Mouse (Mus musculus) testis, adult 2 months (tissue): ENCODE measurements at regions not wholly inside any gene's neighbourhood (a gene's known extent, or its start where the extent isn't known, plus 50 kb on each side); places are given as distances from the start of the nearest gene placed in this dataset.

Source experiments
- H3K27ac ChIP-seq: fragments of 200-500 bp; 2 replicates; pipeline ENCODE4 v1.5.1; 2012; ENCODE audit warnings: low read depth, low read length; ENCODE audit not compliant: control insufficient read depth, insufficient read depth
- H3K27me3 ChIP-seq: fragments of 200-500 bp; 2 replicates; pipeline ENCODE4 v1.6.1; 2012; ENCODE audit warnings: mild to moderate bottlenecking, low read length, moderate library complexity; ENCODE audit not compliant: control insufficient read depth, insufficient read depth
- H3K36me3 ChIP-seq: fragments of 200-500 bp; 2 replicates; pipeline ENCODE4 v1.6.1; 2012; ENCODE audit warnings: mild to moderate bottlenecking, low read length; ENCODE audit not compliant: control insufficient read depth, insufficient read depth
- H3K4me1 ChIP-seq: fragments of 200-500 bp; 2 replicates; pipeline ENCODE4 v1.6.1; 2012; ENCODE audit warnings: low read length; ENCODE audit not compliant: control insufficient read depth, insufficient read depth
- H3K4me3 ChIP-seq: fragments of 200-500 bp; 2 replicates; pipeline ENCODE4 v1.5.1; 2012; ENCODE audit warnings: low read depth, mild to moderate bottlenecking, low read length, moderate library complexity, mixed read lengths; ENCODE audit not compliant: control insufficient read depth
- CTCF ChIP-seq: fragments of 200-500 bp; IDR thresholded peaks from 2 replicates; pipeline ENCODE4 v1.5.1; 2012; ENCODE audit warnings: low read depth, mild to moderate bottlenecking, inconsistent platforms, low read length, moderate library complexity; ENCODE audit not compliant: control insufficient read depth, insufficient read depth, insufficient replicate concordance
- POLR2A ChIP-seq: fragments of 200-500 bp; IDR thresholded peaks from 2 replicates; pipeline ENCODE4 v1.6.1; 2012; ENCODE audit warnings: low read depth, mild to moderate bottlenecking, inconsistent platforms, low read length, moderate library complexity; ENCODE audit not compliant: control insufficient read depth

DNA sequence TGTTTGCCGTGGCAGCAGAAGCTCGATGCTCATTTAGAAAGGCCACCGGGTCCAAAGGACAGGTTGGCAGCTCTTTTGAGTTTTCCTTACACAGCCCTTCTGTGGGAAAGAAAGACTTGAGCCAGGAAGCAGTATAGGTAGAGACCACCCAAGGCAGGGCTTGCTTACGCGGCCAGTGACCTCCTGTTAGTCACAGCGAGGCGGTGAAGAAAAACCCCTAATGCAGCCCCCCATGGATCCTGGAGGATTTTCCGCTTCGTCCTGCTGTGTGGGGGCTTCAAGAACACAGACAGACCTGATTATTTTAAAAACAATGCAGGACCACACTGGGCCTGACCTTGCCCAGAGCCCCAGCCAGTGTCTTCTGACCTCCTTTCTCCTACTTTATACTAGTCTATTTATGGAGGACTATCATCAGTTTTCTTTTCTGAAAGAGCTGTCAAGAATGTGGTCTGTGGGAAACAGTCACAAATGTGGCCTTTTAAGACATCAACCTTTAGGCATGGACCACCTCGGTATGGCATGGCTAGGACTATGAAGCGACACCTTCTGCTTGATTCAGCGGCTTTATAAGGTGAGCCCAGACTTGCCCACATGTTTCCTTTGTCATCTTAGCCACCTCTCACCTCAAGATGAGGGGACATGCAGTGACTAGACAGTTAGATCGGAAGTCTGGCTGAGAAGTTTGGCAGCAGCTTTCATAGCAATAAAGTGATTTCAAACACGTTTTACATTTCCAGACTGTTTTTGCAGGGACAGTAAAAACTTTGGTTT, 274.3 kb downstream of the 1700129C05Rik start:
- no peak overlapping the region for H3K4me3 ChIP-seq
- no peak overlapping the region for H3K27ac ChIP-seq
- no peaks in the 10 kb centered on the region for H3K4me1 ChIP-seq
- no peaks in the 10 kb centered on the region for H3K36me3 ChIP-seq
- no peaks in the 10 kb centered on the region for H3K27me3 ChIP-seq
- TF ChIP-seq CTCF, result no peak
- no peak for TF ChIP-seq POLR2A

DNA sequence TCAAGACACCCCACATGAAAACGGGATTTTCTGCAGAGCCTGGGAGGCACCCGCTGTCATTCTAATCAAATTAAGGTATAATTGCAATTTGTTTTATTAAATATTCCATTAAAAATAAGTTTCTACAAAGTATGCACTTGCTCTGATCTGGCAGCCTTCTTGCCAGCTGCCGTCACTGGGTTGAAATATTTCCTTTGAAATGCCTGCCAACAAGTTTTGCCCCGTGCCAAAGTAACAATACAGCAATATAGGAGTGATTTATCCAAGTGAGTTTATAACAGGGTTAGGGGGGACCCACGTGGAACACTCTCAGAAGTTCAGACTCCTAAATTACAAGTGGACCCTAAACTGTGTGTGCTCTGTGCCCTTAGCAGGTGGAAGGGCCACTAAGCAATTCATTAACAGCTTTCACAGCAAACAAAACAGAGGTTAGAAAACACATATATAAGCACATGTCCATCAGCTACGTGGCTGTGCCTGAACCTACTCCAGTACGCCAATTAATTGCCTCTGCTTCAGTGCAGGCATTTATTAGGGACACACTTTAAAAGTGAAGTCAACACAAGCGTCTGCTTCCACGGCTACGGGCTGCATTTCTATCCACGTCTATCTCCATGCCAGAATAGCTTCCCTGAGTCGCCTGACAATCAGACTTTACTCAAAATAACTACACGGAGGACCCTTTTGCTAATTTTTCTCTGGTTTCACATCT, 275.1 kb downstream of the 1700129C05Rik start:
- Histone ChIP-seq H3K27me3 (no peaks in the 10 kb centered on the region), H3K36me3 (no peaks in the 10 kb centered on the region), H3K4me1 (no peaks in the 10 kb centered on the region), H3K4me3 (no peak overlapping the region), H3K27ac (no peak overlapping the region)
- TF ChIP-seq POLR2A (no peak), CTCF (no peak)

DNA sequence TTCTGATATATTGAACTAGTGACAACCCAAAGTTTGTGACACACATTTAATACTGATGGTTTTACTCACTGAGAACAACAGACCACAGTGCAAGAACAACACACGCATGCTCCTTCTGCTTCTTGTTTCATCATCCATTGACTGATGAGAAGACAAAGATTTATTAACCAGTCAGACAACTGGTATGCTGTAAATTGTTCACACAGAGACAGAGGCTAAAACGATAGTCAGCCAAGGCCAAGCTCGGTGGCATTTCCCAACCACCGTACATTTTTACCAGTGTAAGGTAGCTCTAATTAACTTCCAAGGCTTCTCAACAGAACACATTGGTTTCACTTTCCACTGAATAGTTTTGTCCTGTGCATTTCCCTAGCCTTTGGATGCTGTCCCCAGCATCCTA, 287.8 kb downstream of the 1700129C05Rik start:
- Histone ChIP-seq H3K36me3 (no peaks in the 10 kb centered on the region), H3K4me3 (no peak overlapping the region), H3K27ac (no peak overlapping the region), H3K27me3 (no peaks in the 10 kb centered on the region), H3K4me1 (no peaks in the 10 kb centered on the region)
- no peak for TF ChIP-seq CTCF
- TF ChIP-seq POLR2A, result no peak

DNA sequence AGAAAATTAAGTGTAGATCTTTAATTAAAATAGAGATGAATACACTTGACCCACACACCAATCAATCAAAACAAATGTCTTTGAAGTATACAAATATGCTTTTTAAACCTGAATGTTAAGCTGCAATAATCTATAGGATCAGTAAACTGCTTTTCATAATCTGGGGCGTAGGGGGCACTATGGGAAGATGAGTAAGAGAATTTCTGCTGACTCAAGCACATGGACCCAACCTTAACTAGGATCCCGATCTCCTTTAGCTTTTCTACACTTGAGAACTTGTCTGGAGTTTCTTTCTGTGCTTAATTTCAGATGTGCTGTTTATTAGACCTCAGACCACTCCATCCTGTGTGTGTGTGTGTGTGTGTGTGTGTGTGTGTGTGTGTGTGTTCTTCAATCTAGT, 298.1 kb downstream of the 1700129C05Rik start:
- TF ChIP-seq CTCF (no peak), POLR2A (no peak)
- H3K27ac ChIP-seq, result no peak overlapping the region
- H3K27me3 ChIP-seq, result no peaks in the 10 kb centered on the region
- H3K36me3 ChIP-seq, result no peaks in the 10 kb centered on the region
- H3K4me1 ChIP-seq, result no peaks in the 10 kb centered on the region
- no peak overlapping the region for H3K4me3 ChIP-seq

DNA sequence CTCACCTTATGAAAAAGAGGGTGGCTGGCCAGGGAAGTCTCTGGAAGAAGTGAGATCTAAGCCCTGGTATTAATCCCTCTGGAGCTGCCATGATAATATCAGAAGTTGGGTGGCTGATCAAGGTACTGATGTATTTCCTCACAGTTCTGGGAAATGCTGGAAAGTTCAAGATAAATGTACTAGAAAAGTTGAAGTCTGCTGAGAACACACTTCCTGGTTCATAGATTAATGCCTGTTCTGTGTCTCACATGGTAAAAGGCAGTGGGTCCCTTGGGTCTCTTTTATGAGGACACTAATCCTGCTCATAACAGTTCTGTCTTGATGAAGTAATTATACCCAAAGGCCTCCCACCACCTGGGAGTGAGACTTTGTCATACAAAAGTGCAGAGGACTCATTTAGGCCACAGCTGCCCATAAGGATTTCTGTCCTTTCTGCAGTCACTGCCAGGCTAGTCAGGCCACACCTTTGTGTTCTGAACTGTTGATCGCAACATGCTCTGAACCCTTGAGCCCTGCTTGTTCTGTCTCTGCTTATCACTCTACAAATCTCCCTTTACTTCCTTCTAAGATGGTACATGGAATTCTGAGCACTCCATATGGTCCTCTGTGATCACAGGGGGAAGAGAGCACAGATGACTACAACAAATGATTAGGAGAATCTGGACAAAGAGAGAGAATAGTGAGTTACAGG, 300.4 kb downstream of the 1700129C05Rik start:
- H3K4me1 ChIP-seq, result no peaks in the 10 kb centered on the region
- TF ChIP-seq POLR2A (no peak), CTCF (no peak)
- no peak overlapping the region for H3K4me3 ChIP-seq
- no peaks in the 10 kb centered on the region for H3K27me3 ChIP-seq
- H3K27ac ChIP-seq, result no peak overlapping the region
- no peaks in the 10 kb centered on the region for H3K36me3 ChIP-seq

DNA sequence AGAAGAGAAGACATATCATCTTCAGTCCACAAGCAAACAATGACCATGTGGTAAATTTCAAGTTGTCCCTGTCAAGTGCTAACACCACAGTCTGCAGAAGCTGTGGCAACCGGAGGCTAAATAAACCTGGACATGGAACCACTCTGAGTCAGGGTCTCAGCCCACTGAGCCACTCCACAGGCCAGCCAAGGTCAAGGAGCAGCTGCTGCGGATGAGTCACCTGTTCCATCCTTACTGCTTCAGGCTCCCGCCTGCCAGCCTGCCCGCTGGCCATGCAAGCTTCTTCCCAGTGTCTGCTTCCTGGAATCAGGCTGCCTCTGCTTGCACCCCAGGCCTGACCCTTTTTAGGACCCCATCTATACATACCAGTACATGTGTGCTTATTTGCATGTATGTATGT, 319.8 kb downstream of the 1700129C05Rik start:
- H3K4me3 ChIP-seq, result no peak overlapping the region
- no peaks in the 10 kb centered on the region for H3K27me3 ChIP-seq
- TF ChIP-seq POLR2A (no peak), CTCF (no peak)
- H3K4me1 ChIP-seq, result no peaks in the 10 kb centered on the region
- no peak overlapping the region for H3K27ac ChIP-seq
- no peaks in the 10 kb centered on the region for H3K36me3 ChIP-seq

DNA sequence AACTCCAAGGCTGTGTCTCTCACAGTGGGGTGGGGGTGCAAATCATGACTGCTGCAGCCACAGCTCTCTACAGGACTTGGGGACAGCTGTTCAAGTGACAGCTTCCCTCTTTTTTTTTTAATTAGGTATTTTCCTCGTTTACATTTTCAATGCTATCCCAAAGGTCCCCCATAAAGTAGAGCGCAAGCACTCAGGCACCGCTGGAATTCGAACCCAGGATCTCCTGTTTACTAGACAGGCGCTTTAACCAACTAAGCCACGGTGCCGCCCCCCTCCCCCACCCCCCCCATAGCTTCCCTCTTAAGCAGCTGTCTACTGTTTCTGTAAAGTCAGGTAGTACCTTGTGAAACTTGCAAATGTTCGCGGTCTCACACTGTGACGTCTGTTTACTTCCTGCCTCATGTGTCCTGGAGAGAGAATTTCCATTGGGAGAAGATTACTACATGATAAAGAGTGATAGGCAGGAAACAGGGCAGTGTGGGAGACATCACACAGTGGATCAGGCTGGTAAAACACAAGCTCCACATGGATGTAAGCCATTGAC, 324.7 kb downstream of the 1700129C05Rik start:
- no peaks in the 10 kb centered on the region for H3K27me3 ChIP-seq
- no peak overlapping the region for H3K4me3 ChIP-seq
- H3K4me1 ChIP-seq, result no peaks in the 10 kb centered on the region
- no peaks in the 10 kb centered on the region for H3K36me3 ChIP-seq
- H3K27ac ChIP-seq, result no peak overlapping the region
- no peak for TF ChIP-seq CTCF
- TF ChIP-seq POLR2A, result no peak
